Mouse (Mus musculus): ENCODE measurements around the gene Tex30.

Gene Tex30

GRCm38 (mm10) chr1:44042555-44042915 is 59.7 kb downstream of the Tex30 start:
- no peak for DNase-seq (ENCODE audit: extremely low spot score, low read depth, low spot score)

- peak; percentile 73 for DNase-seq (ENCODE audit: extremely low spot score, low read depth, low spot score)
Observed at GRCm38 (mm10) chr1:44041797-44042554, 60.3 kb downstream of the Tex30 start.
